Mouse (Mus musculus): ENCODE data around the gene Stoml1. TPM values are rescaled to one million over a fixed set of nuclear protein-coding genes. Genes with fewer than 3 reads are reported as not detected.
A peak's percentile ranks its signal among the peaks of the same experiment; 100 is the strongest.

The Stoml1 gene
- total and polyA plus RNA-seq, 3 experiments = 6.4 to 8.7 TPM; not detected in 1

GRCm38 (mm10) chr9:58247064-58247759 is 5.8 kb upstream of the Stoml1 start:
- peaks cover 14 to 34% of the 10 kb centered on the region in 2 experiments for H3K4me1 ChIP-seq (ENCODE audit: control insufficient read depth in 1 of 2, insufficient read depth in 2 of 2, low read length in 2 of 2)
- H3K27ac ChIP-seq (ENCODE audit: control insufficient read depth, low read depth, low read length) = peak overlapping the region; percentile 82
- H3K9ac ChIP-seq (ENCODE audit: control insufficient read depth, low read depth, low read length, poor library complexity, severe bottlenecking) = peak overlapping the region; percentile 73
- no peaks in the 10 kb centered on the region for H3K9me3 ChIP-seq (replicated peaks; ENCODE audit: insufficient read depth, low read length)
- H3K36me3 ChIP-seq (ENCODE audit: control insufficient read depth in 1 of 2, insufficient read depth in 2 of 2, low read length in 2 of 2) = peaks cover 0 to 40% of the 10 kb centered on the region in 2 experiments; a peak in 3 of 4 replicates
- H3K79me2 ChIP-seq (ENCODE audit: control insufficient read depth, insufficient read depth, low read length, poor library complexity) = peaks cover 44% of the 10 kb centered on the region
- peak overlapping the region; percentile 72 to 81 for H3K4me3 ChIP-seq (ENCODE audit: control insufficient read depth in 1 of 2, insufficient read depth in 1 of 2, low read depth in 2 of 2, low read length in 2 of 2)
- peak; percentile 90 for DNase-seq (ENCODE audit: low read depth, low spot score)
- no peaks in the 10 kb centered on the region for H3K27me3 ChIP-seq (ENCODE audit: control insufficient read depth in 1 of 2, insufficient read depth in 2 of 2, low read length in 2 of 2)
- no peak for TF ChIP-seq MEF2A (IDR thresholded peaks at IDR 0.05; ENCODE audit: extremely low read depth, insufficient replicate concordance, low read depth, low read length, poor library complexity, severe bottlenecking)
- peak; percentile 76 for TF ChIP-seq TCF12 (IDR thresholded peaks at IDR 0.05; ENCODE audit: low read depth, low read length)
- peak; percentile 31; the same call in 1 of the 2 replicates for TF ChIP-seq NELFE (IDR thresholded peaks at IDR 0.05; ENCODE audit: low read depth, low read length)
- TF ChIP-seq GATA1 (IDR thresholded peaks at IDR 0.05; ENCODE audit: low read depth, low read length) = peak; percentile 92
- TF ChIP-seq ZC3H11A (IDR thresholded peaks at IDR 0.05; ENCODE audit: low read depth, low read length) = peak; percentile 28
- peak; percentile 43; the same call in 1 of the 2 replicates for TF ChIP-seq MYC (IDR thresholded peaks at IDR 0.05; ENCODE audit: low read depth, low read length)
- TF ChIP-seq ZMIZ1 (IDR thresholded peaks at IDR 0.05; ENCODE audit: low read depth, low read length) = 0 out of 2 replicates have a peak, but pooled peaks have one; percentile 35
- no peak for TF ChIP-seq CHD2 (IDR thresholded peaks at IDR 0.05; ENCODE audit: low read length)
- peak; percentile 68; the same call in 1 of the 2 replicates for TF ChIP-seq CHD1 (IDR thresholded peaks at IDR 0.05; ENCODE audit: low read depth, low read length)
- TF ChIP-seq BHLHE40 (IDR thresholded peaks at IDR 0.05; ENCODE audit: borderline replicate concordance, low read depth, low read length) = no peak
- no peak for TF ChIP-seq USF1 (IDR thresholded peaks at IDR 0.05; ENCODE audit: low read depth, low read length)
- 0 out of 2 replicates have a peak, but pooled peaks have one; percentile 11 for TF ChIP-seq NRF1 (IDR thresholded peaks at IDR 0.05; ENCODE audit: insufficient read depth, low read depth, low read length, poor library complexity, severe bottlenecking)
- TF ChIP-seq POLR2AphosphoS2 (IDR thresholded peaks at IDR 0.05; ENCODE audit: low read length) = no peak
- peak; percentile 10 for TF ChIP-seq SIN3A (IDR thresholded peaks at IDR 0.05; ENCODE audit: low read length)
- TF ChIP-seq RAD21 (IDR thresholded peaks at IDR 0.05; ENCODE audit: low read depth, low read length) = peak; percentile 37
- peak; percentile 49 to 72 (median 67) for TF ChIP-seq CTCF (IDR thresholded peaks at IDR 0.05 in 2 of 3, conservative IDR thresholded peaks at IDR 0.05 in 1 of 3; ENCODE audit: control insufficient read depth in 1 of 3, insufficient read depth in 1 of 3, low read depth in 2 of 3, low read length in 3 of 3, poor library complexity in 1 of 3, severe bottlenecking in 1 of 3)
- TF ChIP-seq USF2 (IDR thresholded peaks at IDR 0.05; ENCODE audit: borderline replicate concordance in 1 of 2, insufficient read depth in 1 of 2, low read depth in 1 of 2, low read length in 2 of 2) = no peak
- TF ChIP-seq ZNF384 (IDR thresholded peaks at IDR 0.05; ENCODE audit: low read depth, low read length) = peak; percentile 10; the same call in 1 of the 2 replicates
- TF ChIP-seq SMC3 (IDR thresholded peaks at IDR 0.05; ENCODE audit: low read depth, low read length) = peak; percentile 44
- no peak for TF ChIP-seq UBTF (IDR thresholded peaks at IDR 0.05; ENCODE audit: borderline replicate concordance, insufficient read depth, low read depth, low read length)
- TF ChIP-seq E2F4 (IDR thresholded peaks at IDR 0.05; ENCODE audit: borderline replicate concordance, low read depth, low read length) = no peak
- no peak for TF ChIP-seq GABPA (IDR thresholded peaks at IDR 0.05; ENCODE audit: low read depth, low read length)
- TF ChIP-seq MAX (IDR thresholded peaks at IDR 0.05; ENCODE audit: low read length) = peak; percentile 47; the same call in 1 of the 2 replicates
- TF ChIP-seq MYB (IDR thresholded peaks at IDR 0.05; ENCODE audit: low read depth, low read length) = no peak
- TF ChIP-seq POLR2A (IDR thresholded peaks at IDR 0.05; ENCODE audit: control insufficient read depth in 1 of 2, insufficient read depth in 1 of 2, low read depth in 1 of 2, low read length in 2 of 2, poor library complexity in 1 of 2) = peak; percentile 28 to 51; a peak in 3 of 4 replicates
- peak; percentile 72 for TF ChIP-seq ETS1 (IDR thresholded peaks at IDR 0.05; ENCODE audit: low read depth, low read length)
- TF ChIP-seq RCOR1 (IDR thresholded peaks at IDR 0.05; ENCODE audit: low read depth, low read length) = peak; percentile 70
- no peak for TF ChIP-seq HCFC1 (IDR thresholded peaks at IDR 0.05; ENCODE audit: low read depth, low read length)
- TF ChIP-seq ELF1 (IDR thresholded peaks at IDR 0.05; ENCODE audit: low read depth, low read length) = 0 out of 2 replicates have a peak, but pooled peaks have one; percentile 6
- TF ChIP-seq POLR2AphosphoS5 (IDR thresholded peaks at IDR 0.05; ENCODE audit: borderline replicate concordance, low read depth, low read length) = no peak
- no peak for TF ChIP-seq ZKSCAN1 (IDR thresholded peaks at IDR 0.05; ENCODE audit: low read depth, low read length)
- TF ChIP-seq KAT2A (conservative IDR thresholded peaks at IDR 0.05; ENCODE audit: low read depth, low read length) = no peak
- no peak for TF ChIP-seq MAZ (IDR thresholded peaks at IDR 0.05; ENCODE audit: low read depth, low read length)
- TF ChIP-seq MAFK (IDR thresholded peaks at IDR 0.05; ENCODE audit: borderline replicate concordance, low read depth, low read length) = no peak
- peak; percentile 83 for TF ChIP-seq TAL1 (IDR thresholded peaks at IDR 0.05; ENCODE audit: low read length)

Data from MEL (cell line).